Mouse (Mus musculus) MEL (cell line): ENCODE measurements around the gene Mpp2. TPM values are rescaled to one million over a fixed set of nuclear protein-coding genes. Genes with fewer than 3 reads are reported as not detected.

ENCODE experiments used
- DNase-seq: peaks from one replicate; pipeline ENCODE4 v3.0.0; 2011; ENCODE audit warnings: low read depth, low spot score
- H3K27ac ChIP-seq: 2 replicates; pipeline ENCODE4 v1.5.1; 2012; ENCODE audit warnings: low read depth, mild to moderate bottlenecking, control low read depth, low read length, moderate library complexity; ENCODE audit not compliant: control insufficient read depth
- H3K27me3 ChIP-seq, 2 experiments: fragments of 150-350 bp in 1 of 2; sonication (generic) in 1 of 2; 2 replicates each; pipeline ENCODE4 v1.6.1; 2012; ENCODE audit warnings: low read length in 2 of 2, mild to moderate bottlenecking in 2 of 2, improper control_type of control experiment in 1 of 2, moderate library complexity in 1 of 2; ENCODE audit not compliant: insufficient read depth in 2 of 2, control insufficient read depth in 1 of 2
- H3K36me3 ChIP-seq, 2 experiments: 2 replicates each; pipeline ENCODE4 v1.6.1; 2012 to 2014; ENCODE audit warnings: low read length in 2 of 2, improper control_type of control experiment in 1 of 2, inconsistent platforms in 1 of 2, mild to moderate bottlenecking in 1 of 2; ENCODE audit not compliant: insufficient read depth in 2 of 2, control insufficient read depth in 1 of 2
- H3K4me1 ChIP-seq, 2 experiments: fragments of 150-350 bp in 1 of 2; sonication (generic) in 1 of 2; 2 replicates each; pipeline ENCODE4 v1.6.1; 2012; ENCODE audit warnings: low read length in 2 of 2, improper control_type of control experiment in 1 of 2, mild to moderate bottlenecking in 1 of 2; ENCODE audit not compliant: insufficient read depth in 2 of 2, control insufficient read depth in 1 of 2
- H3K4me3 ChIP-seq, 2 experiments: fragments of 150-350 bp in 1 of 2; sonication (generic) in 1 of 2; 2 replicates each; pipeline ENCODE4 v1.5.1; 2012; ENCODE audit warnings: low read depth in 2 of 2, low read length in 2 of 2, mild to moderate bottlenecking in 2 of 2, moderate library complexity in 2 of 2, control low read depth in 1 of 2, improper control_type of control experiment in 1 of 2; ENCODE audit not compliant: control insufficient read depth in 1 of 2, insufficient read depth in 1 of 2
- H3K79me2 ChIP-seq: 2 replicates; pipeline ENCODE4 v1.6.1; 2012; ENCODE audit warnings: mild to moderate bottlenecking, low read length, moderate library complexity; ENCODE audit not compliant: control insufficient read depth, poor library complexity, insufficient read depth
- H3K9ac ChIP-seq: 2 replicates; pipeline ENCODE4 v1.6.1; 2012; ENCODE audit warnings: low read depth, mild to moderate bottlenecking, control low read depth, low read length, moderate library complexity; ENCODE audit not compliant: control insufficient read depth, poor library complexity, severe bottlenecking
- H3K9me3 ChIP-seq: fragments of 150-350 bp; sonication (generic); replicated peaks from 2 replicates; pipeline ENCODE4 v1.6.1; 2012; ENCODE audit warnings: mild to moderate bottlenecking, low read length, improper control_type of control experiment, moderate library complexity; ENCODE audit not compliant: insufficient read depth
- CHD1 ChIP-seq: IDR thresholded peaks from 2 replicates; pipeline ENCODE4 v1.6.1; 2012; ENCODE audit warnings: low read depth, mild to moderate bottlenecking, inconsistent platforms, low read length, improper control_type of control experiment
- CHD2 ChIP-seq: IDR thresholded peaks from 2 replicates; pipeline ENCODE4 v1.6.1; 2011; ENCODE audit warnings: low read length, improper control_type of control experiment
- CTCF ChIP-seq, 3 experiments: IDR thresholded peaks in 2 of 3; conservative IDR thresholded peaks in 1 of 3; 2 replicates each; pipeline ENCODE4 v1.5.1; 2011 to 2012; ENCODE audit warnings: low read length in 3 of 3, low read depth in 2 of 3, mild to moderate bottlenecking in 2 of 3, improper control_type of control experiment in 1 of 3, inconsistent platforms in 1 of 3, mixed read lengths in 1 of 3, moderate library complexity in 1 of 3; ENCODE audit not compliant: control insufficient read depth in 1 of 3, insufficient read depth in 1 of 3, poor library complexity in 1 of 3, severe bottlenecking in 1 of 3
- EP300 ChIP-seq, 2 experiments: IDR thresholded peaks; 2 replicates each; pipeline ENCODE4 v1.6.1; 2011; ENCODE audit warnings: improper control_type of control experiment in 2 of 2, low read length in 2 of 2, low read depth in 1 of 2, mild to moderate bottlenecking in 1 of 2
- GABPA ChIP-seq: IDR thresholded peaks from 2 replicates; pipeline ENCODE4 v1.6.1; 2012; ENCODE audit warnings: low read depth, mild to moderate bottlenecking, inconsistent platforms, low read length, improper control_type of control experiment, moderate library complexity
- GATA1 ChIP-seq: IDR thresholded peaks from 2 replicates; pipeline ENCODE4 v1.6.1; 2011; ENCODE audit warnings: low read depth, low read length, improper control_type of control experiment
- HCFC1 ChIP-seq: IDR thresholded peaks from 2 replicates; pipeline ENCODE4 v1.6.1; 2012; ENCODE audit warnings: low read depth, mild to moderate bottlenecking, inconsistent platforms, low read length, improper control_type of control experiment, moderate library complexity
- KAT2A ChIP-seq: conservative IDR thresholded peaks from 2 replicates; pipeline ENCODE4 v1.6.1; 2012; ENCODE audit warnings: low read depth, low read length, improper control_type of control experiment, inconsistent platforms
- MAFK ChIP-seq: IDR thresholded peaks from 2 replicates; pipeline ENCODE4 v1.6.1; 2011; ENCODE audit warnings: low read depth, mild to moderate bottlenecking, low read length, improper control_type of control experiment, borderline replicate concordance
- MAX ChIP-seq: IDR thresholded peaks from 2 replicates; pipeline ENCODE4 v1.6.1; 2011; ENCODE audit warnings: low read length, improper control_type of control experiment
- MAZ ChIP-seq: IDR thresholded peaks from 2 replicates; pipeline ENCODE4 v1.6.1; 2012; ENCODE audit warnings: low read depth, mild to moderate bottlenecking, inconsistent platforms, low read length, improper control_type of control experiment
- MYB ChIP-seq: IDR thresholded peaks from 2 replicates; pipeline ENCODE4 v1.6.1; 2011; ENCODE audit warnings: mild to moderate bottlenecking, low read depth, low read length, improper control_type of control experiment
- NRF1 ChIP-seq: IDR thresholded peaks from 2 replicates; pipeline ENCODE4 v1.6.1; 2014; ENCODE audit warnings: low read depth, mild to moderate bottlenecking, inconsistent platforms, low read length, improper control_type of control experiment, moderate library complexity; ENCODE audit not compliant: poor library complexity, insufficient read depth, severe bottlenecking
- POLR2AphosphoS2 ChIP-seq: IDR thresholded peaks from 2 replicates; pipeline ENCODE4 v1.6.1; 2011; ENCODE audit warnings: low read length, improper control_type of control experiment
- SMC3 ChIP-seq: IDR thresholded peaks from 2 replicates; pipeline ENCODE4 v1.6.1; 2011; ENCODE audit warnings: low read depth, low read length, improper control_type of control experiment
- TAL1 ChIP-seq: IDR thresholded peaks from 2 replicates; pipeline ENCODE4 v1.6.1; 2012; ENCODE audit warnings: mild to moderate bottlenecking, inconsistent platforms, low read length, moderate library complexity, mixed read lengths
- TBP ChIP-seq: IDR thresholded peaks from 2 replicates; pipeline ENCODE4 v1.8.0; 2011; ENCODE audit warnings: low read depth, low read length, improper control_type of control experiment
- USF2 ChIP-seq, 2 experiments: IDR thresholded peaks; 2 replicates each; pipeline ENCODE4 v1.6.1; 2011 to 2012; ENCODE audit warnings: improper control_type of control experiment in 2 of 2, low read length in 2 of 2, borderline replicate concordance in 1 of 2, inconsistent platforms in 1 of 2, low read depth in 1 of 2, mild to moderate bottlenecking in 1 of 2; ENCODE audit not compliant: insufficient read depth in 1 of 2
- ZC3H11A ChIP-seq: IDR thresholded peaks from 2 replicates; pipeline ENCODE4 v1.6.1; 2012; ENCODE audit warnings: low read depth, mild to moderate bottlenecking, inconsistent platforms, low read length, improper control_type of control experiment
- ZNF384 ChIP-seq: IDR thresholded peaks from 2 replicates; pipeline ENCODE4 v1.6.1; 2012; ENCODE audit warnings: low read depth, mild to moderate bottlenecking, inconsistent platforms, low read length, improper control_type of control experiment
- polyA plus RNA-seq, 2 experiments: library from polyadenylated mRNA; stranded (reverse) in 1 of 2; unstranded in 1 of 2; fragments of >175 nt in 1 of 2; fragments of >200 nt in 1 of 2; gene quantifications; 2 replicates each; pipeline versions ENCODE4 v1.2.1 to v1.2.4; 2012; ENCODE audit warnings: low replicate concordance in 2 of 2, low read depth in 1 of 2; ENCODE audit not compliant: insufficient read length in 2 of 2, insufficient read depth in 1 of 2, missing spikeins in 1 of 2
- total RNA-seq: library from RNA; depleted of rRNA; stranded (reverse); fragments of 300-350 nt; gene quantifications from 2 replicates; pipeline ENCODE4 v1.2.3, GENCODE M21; 2012

Gene Mpp2
- total and polyA plus RNA-seq, 3 experiments: 2.9 to 16.3 TPM; not detected in 1

DNA sequence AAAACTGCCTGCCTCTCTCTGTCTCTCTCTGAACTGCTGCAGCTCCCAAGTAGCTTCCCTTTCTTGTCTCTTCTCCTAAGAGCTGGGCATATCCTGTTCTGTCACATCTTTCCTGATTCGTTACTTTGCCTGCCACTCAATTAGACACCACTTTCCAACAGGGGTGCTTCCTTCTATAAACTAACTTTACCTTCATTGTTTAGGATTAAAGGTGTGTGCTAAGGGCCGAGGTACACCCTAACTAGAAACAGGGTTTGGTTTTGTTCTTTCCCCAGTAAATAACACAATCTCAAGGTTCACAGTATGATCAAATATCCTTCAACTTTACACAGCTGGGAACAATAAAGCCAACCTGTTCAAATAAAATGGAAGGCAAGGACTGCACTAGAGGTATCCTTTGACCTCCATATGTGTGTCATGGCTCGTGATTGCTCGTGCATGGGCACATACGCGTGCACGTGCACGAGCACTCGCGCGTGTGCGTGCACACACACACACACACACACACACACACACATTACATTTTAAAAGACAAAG lies 55.2 kb downstream of the Mpp2 start:
- Histone ChIP-seq H3K36me3 (peaks cover 0 to 10% of the 10 kb centered on the region in 2 experiments; a peak in 2 of 4 replicates), H3K79me2 (no peaks in the 10 kb centered on the region), H3K27me3 (peaks cover 2 to 7% of the 10 kb centered on the region in 2 experiments), H3K4me3 (no peak overlapping the region), H3K9ac (no peak overlapping the region), H3K9me3 (no peaks in the 10 kb centered on the region), H3K27ac (no peak overlapping the region), H3K4me1 (peaks cover 2 to 17% of the 10 kb centered on the region in 2 experiments; a peak in 2 of 4 replicates)
- TF ChIP-seq CHD2 (no peak), KAT2A (no peak), USF2 (IDR thresholded peaks at IDR 0.05; ENCODE audit: borderline replicate concordance in 1 of 2, insufficient read depth in 1 of 2, low read depth in 1 of 2, low read length in 2 of 2) (no peak), HCFC1 (no peak), CHD1 (no peak), ZC3H11A (no peak), MAFK (no peak), NRF1 (no peak), POLR2AphosphoS2 (no peak), TAL1 (no peak), ZNF384 (no peak)
- peak; percentile 46 for DNase-seq

DNA sequence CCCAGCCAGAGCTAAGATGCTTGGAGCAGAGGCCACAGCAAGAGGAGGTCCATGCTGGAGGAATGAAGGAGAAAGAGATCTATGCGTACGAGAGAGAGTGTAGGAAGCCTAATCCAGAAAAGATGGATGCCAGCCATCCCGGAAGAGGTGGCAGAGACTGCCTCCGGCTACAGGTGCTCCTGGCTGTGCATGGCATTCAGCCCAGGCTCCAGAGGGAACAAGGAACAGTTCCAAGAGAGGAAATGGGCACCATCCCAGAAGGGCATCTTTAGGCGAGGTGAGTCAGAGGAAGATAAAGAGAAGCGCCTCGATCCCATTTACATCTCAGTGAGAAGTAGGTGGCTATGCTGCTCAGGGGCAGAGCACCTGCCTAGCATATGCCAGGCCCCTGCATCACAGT lies 57.2 kb downstream of the Mpp2 start:
- Histone ChIP-seq H3K79me2 (no peaks in the 10 kb centered on the region), H3K9ac (no peak overlapping the region), H3K4me3 (no peak overlapping the region), H3K27ac (no peak overlapping the region), H3K4me1 (peaks cover 2 to 19% of the 10 kb centered on the region in 2 experiments; a peak in 3 of 4 replicates), H3K9me3 (no peaks in the 10 kb centered on the region), H3K27me3 (peaks cover 2 to 6% of the 10 kb centered on the region in 2 experiments), H3K36me3 (peaks cover 0 to 14% of the 10 kb centered on the region in 2 experiments; a peak in 2 of 4 replicates)
- TF ChIP-seq ZC3H11A (no peak), SMC3 (no peak), EP300 (IDR thresholded peaks at IDR 0.05; ENCODE audit: low read depth in 1 of 2, low read length in 2 of 2) (no peak), MYB (no peak), TBP (no peak), TAL1 (no peak), GABPA (no peak), MAFK (no peak), MAZ (no peak), CHD1 (no peak), MAX (no peak), CTCF (IDR thresholded peaks at IDR 0.05 in 2 of 3, conservative IDR thresholded peaks at IDR 0.05 in 1 of 3; ENCODE audit: control insufficient read depth in 1 of 3, insufficient read depth in 1 of 3, low read depth in 2 of 3, low read length in 3 of 3, poor library complexity in 1 of 3, severe bottlenecking in 1 of 3) (no peak), GATA1 (no peak), POLR2AphosphoS2 (no peak)
- no peak for DNase-seq
